ENCODE assay signal across 12 mouse cellular contexts in genomic region chr12:76435549-76435948, GRCm38 (mm10). TPM values are rescaled to one million over a fixed set of nuclear protein-coding genes. Genes with fewer than 3 reads are reported as not detected.
DNase-seq lines count a peak whose midpoint lies in the region; ATAC-seq and TF ChIP-seq lines count a peak whose summit lies in the region.
"Had no signal": no experiment of that assay in that cellular context is flagged by ENCODE, and none has a peak within 500 bp of the region (broad histone marks: within the 10 kb centered on the region; RNA-seq: fewer than 3 reads in every experiment).

No protein-coding gene starts in this region.

- WGBS in forebrain, embryonic 10.5 days: 36% methylated on average over 8 of the region's 8 CpGs
- 38% methylated on average over 8 of the region's 8 CpGs for WGBS in forebrain, embryonic 16.5 days
- WGBS in liver, embryonic 11.5 days: 33% methylated on average over 8 of the region's 8 CpGs
- WGBS in liver, postnatal 0 days (ENCODE audit: insufficient replicate concordance): 41% methylated on average over 8 of the region's 8 CpGs
- WGBS in intestine, embryonic 14.5 days: 35% methylated on average over 8 of the region's 8 CpGs
- WGBS in neural tube, embryonic 13.5 days: 42% methylated on average over 8 of the region's 8 CpGs

- no peak overlapping the region; the same call in 1 of the 2 replicates for H3K4me2 ChIP-seq in forebrain, embryonic 16.5 days (ENCODE audit: low read length)
- peak overlapping the region; percentile 60 for H3K4me2 ChIP-seq in liver, embryonic 11.5 days
- no peak overlapping the region for H3K4me2 ChIP-seq in liver, postnatal 0 days (ENCODE audit: low read depth, low read length)
- peak overlapping the region; percentile 71 for H3K4me2 ChIP-seq in intestine, embryonic 14.5 days (ENCODE audit: low read length)
- H3K4me2 ChIP-seq in neural tube, embryonic 13.5 days: peak overlapping the region; percentile 51; the same call in 1 of the 2 replicates

- ATAC-seq in forebrain, embryonic 16.5 days: no peak
- ATAC-seq in liver, embryonic 11.5 days (replicated peaks; ENCODE audit: low FRiP score): no peak
- ATAC-seq in liver, postnatal 0 days: no peak
- ATAC-seq in intestine, embryonic 14.5 days (replicated peaks; ENCODE audit: low FRiP score, low TSS enrichment, low read depth): peak; percentile 26; the same call in 1 of the 2 replicates
- ATAC-seq in neural tube, embryonic 13.5 days (ENCODE audit: low read depth): no peak
- ATAC-seq: inflammation-experienced regulatory T-cells, adult 6 months had no signal

- H3K27ac ChIP-seq in forebrain, embryonic 10.5 days: peak overlapping the region; percentile 64; the same call in 1 of the 2 replicates
- H3K27ac ChIP-seq in forebrain, embryonic 16.5 days (ENCODE audit: low read length): no peak overlapping the region
- H3K27ac ChIP-seq in liver, embryonic 11.5 days (ENCODE audit: low read depth, low read length): no peak overlapping the region
- H3K27ac ChIP-seq in liver, postnatal 0 days (ENCODE audit: low read depth): no peak overlapping the region
- H3K27ac ChIP-seq in intestine, embryonic 14.5 days (ENCODE audit: low read depth): no peak overlapping the region
- no peak overlapping the region for H3K27ac ChIP-seq in neural tube, embryonic 13.5 days (replicated peaks)
- H3K27ac ChIP-seq: macrophage had no signal

- H3K27me3 ChIP-seq in forebrain, embryonic 10.5 days (ENCODE audit: poor library complexity, severe bottlenecking): peaks cover 34% of the 10 kb centered on the region
- no peaks in the 10 kb centered on the region; the same call in 1 of the 2 replicates for H3K27me3 ChIP-seq in forebrain, embryonic 16.5 days (replicated peaks; ENCODE audit: control insufficient read depth, insufficient read depth, low read length)
- peaks cover 24% of the 10 kb centered on the region for H3K27me3 ChIP-seq in liver, embryonic 11.5 days (replicated peaks; ENCODE audit: control insufficient read depth, insufficient read depth, low read length)
- H3K27me3 ChIP-seq in liver, postnatal 0 days (ENCODE audit: insufficient read depth, low read length): peaks cover 4% of the 10 kb centered on the region; the same call in 1 of the 2 replicates
- H3K27me3 ChIP-seq in intestine, embryonic 14.5 days (replicated peaks; ENCODE audit: control insufficient read depth, insufficient read depth, low read length): no peaks in the 10 kb centered on the region
- peaks cover 24% of the 10 kb centered on the region for H3K27me3 ChIP-seq in neural tube, embryonic 13.5 days

- no peak overlapping the region for H3K9ac ChIP-seq in forebrain, embryonic 16.5 days (replicated peaks; ENCODE audit: low read depth, low read length)
- H3K9ac ChIP-seq in liver, embryonic 11.5 days (ENCODE audit: low read depth, low read length): no peak overlapping the region
- H3K9ac ChIP-seq in liver, postnatal 0 days (replicated peaks): no peak overlapping the region
- peak overlapping the region; percentile 47; the same call in 1 of the 2 replicates for H3K9ac ChIP-seq in intestine, embryonic 14.5 days (ENCODE audit: low read length)
- H3K9ac ChIP-seq in neural tube, embryonic 13.5 days: no peak overlapping the region

- no peaks in the 10 kb centered on the region for H3K9me3 ChIP-seq in forebrain, embryonic 10.5 days
- no peaks in the 10 kb centered on the region for H3K9me3 ChIP-seq in forebrain, embryonic 16.5 days (ENCODE audit: control insufficient read depth, low read length)
- H3K9me3 ChIP-seq in liver, embryonic 11.5 days (ENCODE audit: control insufficient read depth, low read length): no peaks in the 10 kb centered on the region
- no peaks in the 10 kb centered on the region for H3K9me3 ChIP-seq in liver, postnatal 0 days (ENCODE audit: low read length)
- H3K9me3 ChIP-seq in intestine, embryonic 14.5 days (ENCODE audit: control insufficient read depth, low read length): no peaks in the 10 kb centered on the region
- no peaks in the 10 kb centered on the region for H3K9me3 ChIP-seq in neural tube, embryonic 13.5 days

- no peak for TF ChIP-seq EP300 in liver, postnatal 0 days (IDR thresholded peaks at IDR 0.05; ENCODE audit: low read depth)

- H3K36me3 ChIP-seq in forebrain, embryonic 10.5 days (replicated peaks): no peaks in the 10 kb centered on the region
- no peaks in the 10 kb centered on the region for H3K36me3 ChIP-seq in forebrain, embryonic 16.5 days (ENCODE audit: control insufficient read depth, insufficient read depth)
- no peaks in the 10 kb centered on the region for H3K36me3 ChIP-seq in liver, embryonic 11.5 days (ENCODE audit: control insufficient read depth, insufficient read depth, low read length)
- no peaks in the 10 kb centered on the region for H3K36me3 ChIP-seq in liver, postnatal 0 days (replicated peaks; ENCODE audit: insufficient read depth, low read length)
- H3K36me3 ChIP-seq in intestine, embryonic 14.5 days (ENCODE audit: control insufficient read depth, insufficient read depth, low read length): no peaks in the 10 kb centered on the region
- no peaks in the 10 kb centered on the region for H3K36me3 ChIP-seq in neural tube, embryonic 13.5 days

- H3K4me1 ChIP-seq in forebrain, embryonic 10.5 days: peaks cover 17% of the 10 kb centered on the region
- H3K4me1 ChIP-seq in forebrain, embryonic 16.5 days (replicated peaks; ENCODE audit: control insufficient read depth, insufficient read depth, low read length): 0 out of 2 replicates have a peak, but pooled peaks cover 2% of the 10 kb centered on the region
- no peaks in the 10 kb centered on the region for H3K4me1 ChIP-seq in liver, embryonic 11.5 days (replicated peaks; ENCODE audit: control insufficient read depth, insufficient read depth, low read length)
- H3K4me1 ChIP-seq in liver, postnatal 0 days (ENCODE audit: insufficient read depth): peaks cover 5% of the 10 kb centered on the region
- H3K4me1 ChIP-seq in intestine, embryonic 14.5 days (replicated peaks; ENCODE audit: control insufficient read depth, insufficient read depth, low read length): peaks cover 7% of the 10 kb centered on the region
- peaks cover 5% of the 10 kb centered on the region; the same call in 1 of the 2 replicates for H3K4me1 ChIP-seq in neural tube, embryonic 13.5 days (replicated peaks)

- TF ChIP-seq CTCF in liver, postnatal 0 days (IDR thresholded peaks at IDR 0.05; ENCODE audit: low read depth): no peak

- H3K4me3 ChIP-seq in forebrain, embryonic 10.5 days: peak overlapping the region; percentile 52
- no peak overlapping the region for H3K4me3 ChIP-seq in forebrain, embryonic 16.5 days (replicated peaks; ENCODE audit: low read length)
- H3K4me3 ChIP-seq in liver, embryonic 11.5 days (ENCODE audit: low read depth, low read length): no peak overlapping the region
- H3K4me3 ChIP-seq in liver, postnatal 0 days (ENCODE audit: low read depth, low read length): no peak overlapping the region; the same call in 1 of the 2 replicates
- peak overlapping the region; percentile 38 for H3K4me3 ChIP-seq in intestine, embryonic 14.5 days (ENCODE audit: low read depth, low read length)
- H3K4me3 ChIP-seq in neural tube, embryonic 13.5 days: no peak overlapping the region

- no peak for DNase-seq in forebrain, embryonic 10.5 days (ENCODE audit: extremely low spot score, low spot score)
- DNase-seq in liver, embryonic 11.5 days (ENCODE audit: low spot score): no peak
- no peak for DNase-seq in liver, postnatal 0 days
- no peak for DNase-seq in intestine, embryonic 14.5 days (ENCODE audit: low spot score)
- DNase-seq in frontal cortex, postnatal 10 days (ENCODE audit: low spot score in 2 of 2): no peak
- DNase-seq in gastrocnemius, adult 8-10 months (ENCODE audit: low spot score in 2 of 2): no peak
- DNase-seq: adrenal gland, postnatal 25 days; cerebellum, adult 2 months had no signal

RNA-seq across cellular contexts. Expression of gene Ppp1r36, which starts 18.2 kb away (rescaled TPM):
- 0.30 and 0.47 TPM in 2 replicates for polyA plus RNA-seq in forebrain, embryonic 10.5 days (2016; fragmentation: Nextera tagmentation; extraction: Ambion mirVana)
- 0.73 and 0.87 TPM in 2 replicates for polyA plus RNA-seq in forebrain, embryonic 16.5 days (2015; fragmentation: Nextera tagmentation; extraction: Ambion mirVana)
- polyA plus RNA-seq in liver, embryonic 11.5 days (2014; fragmentation: Nextera tagmentation; extraction: Ambion mirVana): 0.51 TPM in 2 replicates
- polyA plus RNA-seq in liver, postnatal 0 days (2015; fragmentation: Nextera tagmentation; extraction: Ambion mirVana): 0.15 and 0.18 TPM in 2 replicates
- polyA plus RNA-seq in intestine, embryonic 14.5 days (2014; fragmentation: Nextera tagmentation; extraction: Ambion mirVana): 1.4 and 1.9 TPM in 2 replicates
- polyA plus RNA-seq in neural tube, embryonic 13.5 days (2015; fragmentation: Nextera tagmentation; extraction: Ambion mirVana): 0.17 and 1.2 TPM in 2 replicates
- not detected for total RNA-seq in gastrocnemius, adult 8-10 months (2022)
- polyA plus RNA-seq: inflammation-experienced regulatory T-cells, adult 6 months; macrophage had no signal

RNA-seq across cellular contexts. Expression of gene Hspa2, which starts 31.6 kb away (rescaled TPM):
- 3.1 and 3.7 TPM in 2 replicates for polyA plus RNA-seq in forebrain, embryonic 10.5 days (2016; fragmentation: Nextera tagmentation; extraction: Ambion mirVana)
- 5.4 and 6.2 TPM in 2 replicates for polyA plus RNA-seq in forebrain, embryonic 16.5 days (2015; fragmentation: Nextera tagmentation; extraction: Ambion mirVana)
- polyA plus RNA-seq in liver, embryonic 11.5 days (2014; fragmentation: Nextera tagmentation; extraction: Ambion mirVana): 4.2 and 5.4 TPM in 2 replicates
- 1.9 and 2.5 TPM in 2 replicates for polyA plus RNA-seq in liver, postnatal 0 days (2015; fragmentation: Nextera tagmentation; extraction: Ambion mirVana)
- 9.2 and 10.3 TPM in 2 replicates for polyA plus RNA-seq in intestine, embryonic 14.5 days (2014; fragmentation: Nextera tagmentation; extraction: Ambion mirVana)
- 4.6 and 6.1 TPM in 2 replicates for polyA plus RNA-seq in neural tube, embryonic 13.5 days (2015; fragmentation: Nextera tagmentation; extraction: Ambion mirVana)
- total RNA-seq in gastrocnemius, adult 8-10 months (2022): 1 to 10 TPM; 4.3 to 7.3 (median 4.8) TPM

Comparison
In these comparisons a context has a peak if more than half of its experiments do, and no peak if none do; other contexts are left out.
1. H3K4me3 ChIP-seq: peak in forebrain, embryonic 10.5 days (single experiment) and intestine, embryonic 14.5 days (single experiment); none in forebrain, embryonic 16.5 days (single experiment), liver, embryonic 11.5 days (single experiment), liver, postnatal 0 days (single experiment) and neural tube, embryonic 13.5 days (single experiment).
2. H3K4me2 ChIP-seq: peak in liver, embryonic 11.5 days (single experiment), intestine, embryonic 14.5 days (single experiment) and neural tube, embryonic 13.5 days (single experiment); none in forebrain, embryonic 16.5 days (single experiment) and liver, postnatal 0 days (single experiment).